Mouse (Mus musculus): ENCODE results near the gene Dhx36.

The Dhx36 gene

DNA sequence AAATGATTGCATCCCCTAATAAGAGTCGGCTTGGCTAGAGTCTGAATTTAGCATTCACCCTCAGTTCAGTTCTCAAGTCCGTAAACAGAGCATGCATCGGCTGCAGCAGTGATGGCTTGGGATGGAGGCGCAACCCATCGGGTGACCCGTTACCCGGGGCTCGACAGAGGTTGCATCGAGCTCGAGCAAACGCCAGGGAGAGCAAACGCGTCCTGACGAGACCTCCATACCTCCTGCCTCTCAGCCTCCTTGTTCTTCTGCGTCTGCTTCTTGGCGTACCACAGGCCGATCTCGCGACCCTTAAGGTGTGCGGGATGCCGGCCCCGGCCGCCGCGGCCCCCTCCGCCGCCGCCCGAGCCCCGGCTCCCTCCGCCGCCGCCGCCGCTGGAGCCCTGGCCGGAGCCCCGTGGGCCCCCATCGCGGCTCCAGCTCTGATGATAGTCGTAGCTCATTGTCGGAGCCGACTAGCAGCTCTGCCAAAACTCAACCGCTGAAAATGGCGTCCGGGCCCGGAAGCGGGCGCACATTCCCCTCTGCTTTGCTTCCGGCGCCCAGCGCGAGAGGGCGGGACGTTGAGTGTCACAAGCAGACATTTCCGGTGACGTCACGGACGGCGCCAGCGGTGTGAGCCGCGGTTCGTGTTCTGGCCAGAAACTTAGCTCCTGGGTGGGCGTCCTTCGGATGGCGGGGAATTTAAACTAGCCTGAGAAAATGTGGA lies at the start of gene Dhx36:
Gene Dhx36, minus strand, starts transcription at position 517 of the 718 bp plus-strand sequence.
- DNase-seq, result peak; percentile 96 to 97

DNA sequence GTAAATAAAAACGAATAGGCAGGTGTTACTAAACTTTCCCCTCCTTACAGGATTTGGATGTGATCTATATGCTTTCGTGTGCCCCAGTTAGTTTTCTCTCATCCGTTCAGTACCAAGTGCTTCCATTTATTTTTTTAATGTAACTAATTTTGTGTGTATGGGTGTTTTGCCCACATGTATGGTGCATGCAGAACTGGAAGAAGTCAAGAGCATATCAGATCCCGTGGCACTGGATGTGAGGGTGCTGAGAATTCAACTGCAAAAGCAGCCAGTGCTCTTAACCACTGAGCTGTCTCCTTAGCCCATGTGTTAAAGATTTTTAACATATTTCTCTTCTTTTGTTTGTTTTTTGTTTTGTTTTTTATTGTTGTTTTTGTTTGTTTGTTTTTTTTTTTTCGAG lies 20.8 kb upstream of the Dhx36 start:
- DNase-seq, result no peak

DNA sequence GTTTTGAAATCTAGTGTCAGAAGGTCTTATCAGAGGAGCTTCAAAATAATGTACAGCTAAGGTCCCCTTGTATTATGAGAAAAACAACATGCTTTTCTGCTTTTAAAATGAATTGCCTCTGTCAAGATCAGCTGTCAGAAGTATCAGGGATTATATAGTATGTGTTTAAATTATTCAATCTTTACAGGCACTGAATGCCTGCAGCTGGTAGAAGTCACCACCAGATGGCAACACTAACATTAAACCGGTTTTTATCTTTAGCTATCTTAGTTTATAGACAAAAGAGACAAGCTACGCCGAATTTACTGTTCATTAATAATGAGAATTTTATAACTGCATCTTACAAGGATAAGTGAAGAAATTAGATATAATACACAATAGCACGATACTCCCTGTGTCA lies 20.4 kb upstream of the Dhx36 start:
- DNase-seq, result no peak

DNA sequence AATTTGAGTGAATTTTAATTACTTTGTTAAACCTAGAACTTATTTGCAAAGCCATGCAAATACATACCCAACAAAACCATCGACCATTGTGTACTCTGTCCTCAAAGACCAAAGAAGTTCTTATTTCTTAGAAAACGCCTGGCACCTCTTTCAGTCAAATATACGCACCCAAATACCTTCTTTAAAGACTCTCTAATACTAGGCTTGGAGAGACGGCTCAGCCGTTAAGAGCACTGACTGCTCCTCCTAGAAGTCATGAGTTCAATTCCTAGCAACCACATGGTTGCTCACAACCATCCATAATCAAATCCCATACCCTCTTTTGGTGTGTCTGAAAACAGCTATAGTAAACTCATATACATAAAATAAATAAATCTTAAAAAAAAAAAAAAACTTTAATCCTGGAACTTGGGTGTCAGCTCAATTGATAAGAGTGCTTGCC lies 423 bp upstream of the Dhx36 start:
- no peak for DNase-seq

DNA sequence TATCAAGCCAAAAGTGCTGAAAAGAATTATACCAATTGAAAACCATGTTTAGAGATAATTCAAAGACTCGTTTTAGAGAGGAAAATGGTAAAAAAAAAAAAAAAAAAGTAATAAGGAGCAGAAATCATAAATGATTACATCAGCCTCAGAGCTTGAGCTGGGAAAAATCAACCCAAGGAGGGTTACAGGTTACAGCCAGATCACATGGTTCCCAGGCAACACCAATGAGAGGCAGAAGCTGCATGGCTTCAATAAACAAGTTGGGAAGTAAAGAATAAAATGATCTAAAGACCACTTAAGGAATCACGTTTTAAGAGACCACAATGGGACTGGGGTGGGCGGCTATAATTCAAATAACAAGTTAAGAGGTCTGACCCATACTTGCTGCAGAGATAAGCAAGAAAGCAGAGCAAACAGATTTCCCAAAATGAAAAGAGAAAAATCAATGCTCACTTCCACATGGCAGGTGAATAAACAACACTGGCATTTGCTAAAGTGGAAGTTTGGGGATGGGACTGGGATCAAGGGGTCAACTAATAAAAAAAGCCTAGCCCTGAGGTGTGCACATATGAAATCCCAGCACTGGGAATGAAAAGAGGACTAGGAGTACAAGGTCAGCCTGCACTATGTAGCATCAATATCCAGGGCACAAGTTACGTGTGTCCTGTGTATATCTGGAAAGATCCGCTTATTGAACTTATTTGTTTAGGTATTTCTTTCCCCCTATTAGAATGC lies 1.5 kb downstream of the Dhx36 start:
- DNase-seq, result no peak

DNA sequence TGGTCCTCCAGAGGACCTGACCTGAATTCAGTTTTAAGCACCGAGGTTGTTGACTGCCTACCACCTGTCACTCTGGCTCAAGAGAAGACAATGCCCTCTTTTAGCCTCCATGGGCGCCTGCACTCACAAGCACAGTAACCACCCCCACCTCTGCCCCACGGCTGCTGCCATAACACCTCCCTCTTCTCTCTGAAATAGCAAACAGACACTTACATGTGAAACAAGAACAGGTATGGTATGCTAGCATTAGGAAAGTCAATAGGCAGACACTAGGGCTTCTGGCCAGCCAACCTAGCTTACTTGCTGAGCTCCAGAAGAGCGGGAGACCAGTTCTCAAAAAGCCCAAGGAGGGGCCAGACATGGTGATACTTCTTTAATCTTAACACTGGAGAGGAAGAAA lies 7.5 kb downstream of the Dhx36 start:
- peak in 1 of 2 experiments; percentile 3 for DNase-seq

DNA sequence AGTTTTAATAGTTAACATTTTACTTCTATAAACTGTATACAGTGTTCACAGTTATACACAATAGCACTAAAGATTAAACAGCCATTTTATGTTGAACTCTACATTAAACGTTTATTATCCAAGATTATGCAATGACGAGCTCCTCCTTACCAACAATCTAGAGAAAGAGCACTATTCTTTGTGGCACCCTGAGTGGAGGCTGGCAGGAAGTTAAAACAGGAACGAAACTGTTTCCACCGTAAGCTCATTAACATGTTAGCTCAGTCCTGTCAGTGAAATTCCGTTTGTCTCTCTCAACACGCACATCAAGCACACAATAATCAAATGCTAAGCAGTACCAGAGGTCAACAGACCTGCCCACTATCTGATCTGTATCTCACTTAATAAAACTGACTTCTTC lies 14.2 kb downstream of the Dhx36 start:
- DNase-seq, result no peak

DNA sequence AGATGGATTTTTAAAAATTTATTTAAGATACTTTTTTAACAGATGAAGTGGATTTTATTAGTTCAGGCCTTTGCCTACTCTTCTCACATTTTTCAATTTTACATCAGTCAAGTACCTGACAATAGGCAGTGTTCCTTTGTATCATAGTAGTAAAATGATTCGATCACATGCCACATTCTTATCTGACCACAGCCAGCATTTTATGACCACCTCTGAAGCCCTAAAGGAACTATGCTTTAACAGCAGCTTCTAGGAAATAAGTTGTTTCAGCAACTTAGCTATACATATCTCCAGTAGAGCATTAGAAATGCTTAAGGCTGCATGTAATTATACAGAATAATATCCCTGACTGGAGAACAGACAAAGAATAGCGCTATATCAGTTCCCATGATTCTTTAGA lies 22.5 kb downstream of the Dhx36 start:
- DNase-seq, result no peak

DNA sequence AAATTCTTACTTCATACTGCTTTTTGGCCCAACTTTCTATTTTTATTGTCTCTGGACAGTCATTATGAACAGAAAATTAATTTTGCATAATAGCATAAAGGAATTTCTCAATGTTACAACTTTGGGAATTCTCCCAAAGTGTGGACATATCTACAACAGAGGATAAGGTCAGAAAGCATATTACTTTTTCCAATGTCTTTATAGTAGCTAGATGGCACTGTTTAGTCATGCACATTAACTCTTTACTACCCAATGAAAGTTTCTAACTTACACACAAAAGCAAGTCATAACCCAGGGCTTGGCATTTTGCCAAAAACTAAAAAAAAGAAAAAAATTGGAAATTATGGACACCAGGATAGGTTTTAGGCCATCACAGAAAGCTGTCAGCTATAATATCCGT lies 36.6 kb downstream of the Dhx36 start:
- DNase-seq, result no peak

DNA sequence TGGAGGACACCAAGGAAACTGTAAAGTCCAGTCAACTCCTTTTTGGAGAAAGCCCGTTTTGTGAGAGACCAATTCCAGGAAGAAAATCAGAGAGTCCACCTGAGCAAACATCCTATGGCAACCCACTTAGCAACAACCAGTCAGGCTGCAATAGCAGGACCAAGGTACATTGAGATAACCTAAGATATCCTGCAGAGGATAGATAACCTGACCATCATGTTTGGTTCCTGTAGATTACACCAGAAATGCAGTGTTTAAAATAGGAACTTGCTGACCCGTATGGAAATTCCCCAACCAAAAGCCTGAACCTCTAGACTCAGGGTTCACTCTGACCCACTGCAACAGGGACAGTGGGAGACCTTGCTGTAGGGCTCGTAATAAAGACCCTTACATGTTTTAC lies 42.5 kb downstream of the Dhx36 start:
- no peak for DNase-seq

DNA sequence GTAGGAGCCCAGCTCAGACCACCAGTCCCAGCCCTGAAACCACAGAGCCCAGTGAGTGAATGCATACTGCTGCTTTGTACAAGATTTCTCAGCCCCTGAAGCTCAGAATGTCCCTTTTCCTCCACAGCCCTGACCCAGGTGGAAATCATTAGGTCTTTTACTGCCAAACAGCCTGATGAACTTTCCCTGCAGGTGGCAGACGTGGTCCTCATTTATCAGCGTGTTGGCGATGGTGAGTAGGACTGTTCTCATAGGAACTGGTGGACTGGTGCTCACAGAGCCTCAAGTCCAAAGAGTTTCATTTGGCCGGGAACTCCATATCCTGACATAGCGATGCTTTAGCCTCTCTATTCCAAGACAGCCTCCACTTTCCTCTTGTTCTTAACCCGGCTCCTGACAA lies 47.3 kb downstream of the Dhx36 start:
- no peak for DNase-seq

DNA sequence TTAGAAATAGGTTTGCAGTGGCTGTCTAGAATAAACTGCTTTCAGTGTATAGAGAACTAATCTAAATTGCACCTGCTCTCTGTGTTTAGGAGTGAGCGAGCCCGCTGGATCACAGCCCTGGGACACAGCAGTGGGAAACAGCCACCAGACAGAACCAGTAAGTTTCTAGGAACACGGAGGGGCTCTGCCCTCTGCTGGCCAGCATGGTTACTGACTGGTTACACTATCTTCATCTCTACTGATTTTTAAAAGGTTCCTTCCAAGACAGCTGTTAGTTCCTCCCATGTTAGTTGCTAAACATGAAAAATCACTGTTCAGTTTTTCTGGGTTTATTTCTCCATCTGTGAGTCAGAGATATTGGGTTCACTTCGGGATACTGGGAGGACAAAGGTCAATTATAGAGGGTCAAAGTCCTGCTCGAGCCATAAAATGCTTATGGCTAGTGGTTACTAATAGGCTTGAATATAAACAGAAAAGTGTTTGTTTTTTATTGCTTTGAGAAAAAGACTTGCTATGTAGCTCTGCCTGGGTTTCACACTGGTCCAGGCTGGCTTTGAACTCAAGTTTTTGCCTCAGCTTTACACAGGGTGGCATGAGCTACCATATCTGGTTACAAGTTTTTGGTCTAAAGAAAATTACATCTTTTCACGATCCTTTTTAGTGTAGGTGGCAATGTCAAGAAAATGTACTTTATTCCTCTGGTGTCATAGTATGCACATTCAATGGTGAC lies 48.4 kb downstream of the Dhx36 start:
- peak; percentile 48 to 49 for DNase-seq

DNA sequence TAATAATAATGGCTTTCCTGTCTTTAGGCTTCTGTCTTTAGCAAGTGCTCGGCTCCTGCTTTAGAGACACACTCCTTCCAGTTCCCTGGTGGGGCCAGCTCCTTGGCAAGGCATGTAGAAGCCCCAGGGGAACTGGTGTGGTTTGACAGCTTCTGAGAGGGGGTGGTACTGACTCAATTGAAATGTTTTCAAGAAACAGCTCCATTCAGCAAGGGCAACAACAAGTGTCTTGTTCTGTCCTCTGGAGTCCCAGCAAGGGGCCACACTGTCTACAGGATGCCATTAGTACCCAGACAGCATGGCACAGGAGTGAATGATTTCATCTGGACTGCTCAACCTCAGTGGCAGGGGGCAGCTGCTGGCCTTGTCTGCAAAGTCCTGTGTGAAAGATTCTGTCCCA lies 51.0 kb downstream of the Dhx36 start:
- peak in 1 of 2 experiments; percentile 19 for DNase-seq

DNA sequence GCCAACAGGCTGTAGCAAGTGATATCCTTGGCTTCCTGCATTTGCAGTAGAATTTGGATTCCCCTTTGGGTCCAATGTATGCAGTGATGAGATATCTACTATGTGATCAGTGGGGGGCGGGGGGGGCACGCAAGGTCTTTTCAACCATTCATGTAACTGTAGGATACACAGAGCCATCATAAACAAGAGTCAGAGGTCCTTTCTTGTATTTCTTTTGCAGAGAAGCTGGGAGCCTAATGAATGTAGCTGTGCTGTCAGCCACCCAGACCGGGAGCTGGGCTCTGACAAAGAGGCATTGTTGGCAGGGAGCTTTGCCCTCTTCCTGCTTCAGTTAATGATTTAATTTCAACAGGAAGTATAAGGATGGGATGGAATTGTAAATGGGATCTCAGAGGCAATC lies 52.7 kb downstream of the Dhx36 start:
- DNase-seq, result no peak

DNA sequence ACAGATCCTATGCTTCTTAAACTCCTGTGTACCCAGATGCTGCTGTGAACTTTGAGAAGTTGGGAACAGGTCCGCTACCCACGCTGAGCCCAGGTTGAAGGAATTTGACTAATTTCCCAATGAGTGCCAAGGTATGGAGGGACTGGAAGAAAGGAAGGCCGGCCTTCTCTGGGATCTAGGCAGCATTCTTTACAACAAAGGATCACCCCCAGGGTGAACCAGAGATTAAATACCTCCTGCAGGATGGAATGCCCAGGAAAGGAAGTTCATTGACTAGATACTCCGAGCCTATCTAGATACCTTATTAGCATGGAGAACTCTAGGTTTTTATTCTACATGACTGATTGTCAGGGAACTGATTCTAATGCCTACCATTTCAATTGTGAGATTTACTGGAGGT lies 53.8 kb downstream of the Dhx36 start:
- DNase-seq, result no peak

DNA sequence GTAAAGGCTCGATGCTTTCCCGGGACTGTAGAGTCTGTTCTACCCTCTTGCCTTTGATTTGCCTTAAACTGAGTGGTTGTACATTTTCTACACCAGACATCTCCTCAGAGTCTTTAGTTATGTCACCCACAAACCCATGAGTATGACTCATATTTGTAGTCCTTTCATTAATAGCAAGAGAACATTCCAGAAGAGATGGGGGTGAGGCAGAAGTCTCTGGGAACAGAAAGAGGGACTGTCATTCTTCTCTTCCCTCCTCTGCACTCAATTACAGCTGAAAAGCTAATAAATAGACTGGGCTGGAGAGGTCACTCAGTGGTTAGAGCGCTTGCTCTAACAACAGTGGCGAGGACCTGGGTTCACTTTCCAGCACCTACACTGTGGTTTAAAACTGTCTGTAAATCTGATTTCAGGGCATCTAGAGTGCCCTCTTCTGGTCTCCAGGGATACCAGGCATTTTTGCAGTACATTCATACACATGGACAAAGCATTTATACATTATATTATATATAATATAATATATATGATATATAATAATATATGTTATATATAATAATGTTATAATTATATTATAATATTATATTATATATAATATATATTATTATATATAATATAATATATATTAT lies 56.8 kb downstream of the Dhx36 start:
- DNase-seq, result no peak

DNA sequence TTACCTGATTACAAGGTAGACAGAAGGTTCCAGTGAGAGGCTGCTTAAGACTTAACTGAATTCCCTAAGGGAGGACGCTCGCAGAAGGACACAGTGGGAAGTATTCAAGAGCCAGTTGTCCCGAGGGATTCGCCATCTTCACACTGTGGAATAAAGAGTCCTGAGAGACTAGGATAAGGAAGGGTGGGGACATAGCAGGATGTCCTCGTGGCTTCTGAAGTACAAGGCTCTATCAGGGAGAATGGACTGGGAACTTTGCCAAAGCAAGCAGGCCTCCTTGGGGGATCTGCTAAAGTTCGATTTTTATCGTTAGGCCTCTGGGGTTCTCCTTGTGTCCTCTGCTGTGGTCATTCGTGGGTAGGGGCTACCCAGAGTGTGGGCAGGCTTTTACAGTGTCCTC lies 59.7 kb downstream of the Dhx36 start:
- no peak for DNase-seq

DNA sequence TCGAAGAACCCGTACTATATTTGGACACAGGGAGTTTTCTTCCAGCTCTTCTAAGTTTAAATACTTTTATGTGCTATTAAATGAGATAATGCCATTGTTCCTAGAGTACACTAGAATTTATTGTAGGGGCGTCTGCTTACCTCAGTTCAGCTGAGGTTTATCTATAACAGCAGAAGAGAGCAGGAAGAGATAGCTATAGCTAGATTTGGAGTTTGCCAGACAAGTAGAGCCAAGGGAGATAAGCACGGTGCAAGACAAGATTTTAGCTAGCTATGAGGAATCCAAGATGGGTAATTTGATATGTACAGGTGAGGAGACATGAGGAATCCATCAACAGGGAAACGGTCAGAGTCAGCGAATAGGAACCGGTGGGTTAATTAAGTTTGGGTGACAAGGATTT lies 60.5 kb downstream of the Dhx36 start:
- no peak for DNase-seq

DNA sequence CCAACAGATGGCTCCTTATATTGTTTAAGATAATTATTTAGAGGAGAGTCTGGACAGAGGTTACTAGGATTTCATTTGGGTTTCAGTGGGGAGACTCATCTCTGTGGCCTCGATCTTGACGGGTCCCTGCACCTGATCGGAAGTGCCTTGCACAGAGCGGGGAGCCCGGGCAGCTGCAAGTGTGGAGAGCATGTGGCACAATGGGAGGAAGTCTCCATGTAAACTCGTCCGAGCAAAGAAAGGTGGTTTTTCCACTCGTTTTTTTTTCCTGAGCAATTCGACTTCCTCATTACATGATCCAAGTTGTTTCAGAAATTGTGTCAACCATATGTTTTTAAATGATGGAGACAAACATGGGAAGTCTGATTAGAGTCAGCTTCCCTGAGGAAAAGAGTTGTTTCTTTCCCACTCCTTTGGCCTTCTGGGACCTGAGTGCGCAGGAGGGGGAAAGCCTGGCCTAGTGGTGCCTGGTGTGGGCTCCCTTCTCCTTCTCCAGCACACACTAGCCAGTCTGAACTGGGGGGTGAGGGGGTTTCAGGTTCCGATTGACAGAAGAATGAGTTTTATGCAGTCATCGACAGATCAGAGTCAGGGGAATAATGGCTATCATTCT lies 63.1 kb downstream of the Dhx36 start:
- DNase-seq, result no peak

DNA sequence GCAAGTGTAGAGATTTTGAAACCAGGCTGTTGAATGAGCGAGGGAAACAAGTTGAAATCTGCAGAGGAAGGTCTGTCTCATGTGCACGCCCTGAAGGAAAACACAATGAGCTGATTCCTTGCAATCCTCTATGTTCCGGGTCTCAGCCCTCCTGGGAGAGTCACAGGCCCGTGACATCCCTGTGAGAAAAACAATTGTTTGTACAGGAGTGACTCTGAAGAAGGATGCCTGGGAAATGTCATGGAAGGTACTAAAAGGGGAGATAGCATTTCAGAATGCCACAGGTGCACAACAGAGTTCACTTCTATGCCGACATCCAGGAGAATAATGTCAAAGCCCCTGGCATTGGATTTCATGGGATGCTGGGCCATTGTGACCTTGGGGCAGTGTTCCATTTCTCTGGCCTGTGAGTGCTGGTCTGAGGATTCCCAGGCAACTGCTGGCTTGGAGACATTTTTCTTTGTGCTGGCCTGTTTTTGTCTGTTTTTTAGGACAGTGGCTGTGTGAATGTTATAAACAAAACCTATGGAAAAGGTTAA lies 66.3 kb downstream of the Dhx36 start:
- no peak for DNase-seq

DNA sequence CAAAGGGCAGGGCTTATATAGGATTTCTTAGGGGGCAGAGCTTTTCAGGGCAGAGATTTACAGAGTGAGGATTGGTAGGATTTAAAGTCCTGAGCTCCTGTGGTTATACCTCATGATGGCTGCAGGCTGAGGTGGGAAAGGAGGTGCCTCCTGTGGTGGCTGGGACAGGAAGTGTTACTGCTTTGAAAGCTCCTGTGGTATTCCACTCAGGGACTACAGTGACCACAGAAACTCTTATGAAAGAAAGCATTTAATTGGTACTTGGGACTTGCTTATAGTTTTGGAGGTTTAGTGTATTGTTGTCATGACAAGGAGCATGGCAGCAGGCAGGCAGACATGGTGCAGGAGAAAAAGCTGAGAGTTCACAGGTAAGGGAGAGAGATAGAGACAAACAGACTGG lies 70.9 kb downstream of the Dhx36 start:
- DNase-seq, result no peak

DNA sequence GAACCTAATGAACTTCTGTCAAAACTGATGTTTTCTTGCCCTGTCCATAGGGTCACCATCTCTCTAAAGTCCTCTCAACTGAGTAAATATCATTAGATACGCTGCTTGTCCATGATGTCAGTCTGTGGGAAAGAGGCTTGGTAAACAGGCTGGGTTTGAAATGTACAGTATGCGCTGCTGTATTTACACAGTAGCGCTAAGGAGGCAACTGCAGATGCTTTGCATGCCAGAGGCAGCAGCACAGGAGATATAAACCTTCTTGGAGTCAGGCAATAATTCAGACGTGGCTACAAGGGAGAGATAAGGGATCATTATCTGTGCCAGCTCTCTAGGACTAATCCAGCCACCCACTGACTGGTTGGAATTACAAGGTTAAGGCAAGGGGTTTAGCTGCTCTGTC lies 73.1 kb downstream of the Dhx36 start:
- no peak for DNase-seq

Data from cerebellum, adult 18-20 months (tissue).